Mouse (Mus musculus) C2C12 (cell line): ENCODE data around the gene Ugt1a10.
"Not testable (repeated sequence)": the region's sequence is repeated elsewhere in the genome, so short reads cannot be mapped to it uniquely, and the experiment has no call there.

ENCODE experiments used
- CTCF ChIP-seq: IDR thresholded peaks from one replicate; pipeline ENCODE4 v1.5.1; 2011; ENCODE audit not compliant: control insufficient read depth, insufficient read depth, insufficient read length
- MAX ChIP-seq: IDR thresholded peaks from one replicate; pipeline ENCODE4 v1.6.1; 2011; ENCODE audit warnings: mild to moderate bottlenecking, control low read depth

GRCm38 (mm10) chr1:88145278-88145677 lies 90.1 kb downstream of the Ugt1a10 start:
- TF ChIP-seq CTCF, MAX: not testable (repeated sequence)
